Mouse (Mus musculus) C2C12 (cell line): Measurements from ENCODE around the gene Abcb1b. TPM values are rescaled to one million over a fixed set of nuclear protein-coding genes. Genes with fewer than 3 reads are reported as not detected.

Experiments used
- H3K27me3 ChIP-seq: one replicate; pipeline ENCODE4 v1.6.1; 2011; ENCODE audit not compliant: control insufficient read depth, insufficient read depth, insufficient read length
- H3K36me3 ChIP-seq: one replicate; pipeline ENCODE4 v1.6.1; 2011; ENCODE audit not compliant: control insufficient read depth, insufficient read depth
- H3K4me3 ChIP-seq: one replicate; pipeline ENCODE4 v1.5.1; 2011; ENCODE audit warnings: mild to moderate bottlenecking, control low read depth; ENCODE audit not compliant: poor library complexity, insufficient read depth, severe bottlenecking
- H3K79me2 ChIP-seq: one replicate; pipeline ENCODE4 v1.6.1; 2011; ENCODE audit not compliant: control insufficient read depth, insufficient read depth
- H3K79me3 ChIP-seq: one replicate; pipeline ENCODE4 v1.6.1; 2011; ENCODE audit warnings: low read depth, control low read depth
- H3ac ChIP-seq: one replicate; pipeline ENCODE3; 2011; ENCODE audit warnings: low read depth; ENCODE audit not compliant: control insufficient read depth, insufficient read length
- CEBPB ChIP-seq: IDR thresholded peaks from one replicate; pipeline ENCODE4 v1.6.1; 2011; ENCODE audit warnings: low read depth, mild to moderate bottlenecking, control low read depth, moderate library complexity
- CTCF ChIP-seq: IDR thresholded peaks from one replicate; pipeline ENCODE4 v1.5.1; 2011; ENCODE audit not compliant: control insufficient read depth, insufficient read depth, insufficient read length
- FOSL1 ChIP-seq: IDR thresholded peaks from one replicate; pipeline ENCODE4 v1.8.0; 2011; ENCODE audit warnings: mild to moderate bottlenecking, low read length; ENCODE audit not compliant: poor library complexity, insufficient read depth, severe bottlenecking
- MAX ChIP-seq: IDR thresholded peaks from one replicate; pipeline ENCODE4 v1.6.1; 2011; ENCODE audit warnings: mild to moderate bottlenecking, control low read depth
- MYOD1 ChIP-seq: IDR thresholded peaks from one replicate; pipeline ENCODE4 v1.6.1; 2011; ENCODE audit warnings: low read depth; ENCODE audit not compliant: control insufficient read depth, insufficient read length
- MYOG ChIP-seq: IDR thresholded peaks from one replicate; pipeline ENCODE4 v1.6.1; 2011; ENCODE audit not compliant: control insufficient read depth, insufficient read length; ENCODE audit errors: extremely low read depth
- USF1 ChIP-seq: IDR thresholded peaks from one replicate; pipeline ENCODE4 v1.6.1; 2011; ENCODE audit warnings: low read depth, mild to moderate bottlenecking, control low read depth, moderate library complexity
- long read RNA-seq, 2 experiments: library from polyadenylated mRNA; unstranded; transcript quantifications; one replicate each; pipeline ENCODE4 v2.0.0; 2019 to 2020
- polyA plus RNA-seq: library from polyadenylated mRNA; unstranded; fragments of >200 nt; fragmentation: generic; extraction: Trizol; gene quantifications from one replicate; pipeline ENCODE4 v1.2.1, GENCODE M21; 2012; ENCODE audit warnings: missing spikeins

Abcb1b gene
- 10.6 TPM for polyA plus RNA-seq
- long read RNA-seq, experiment 1, full-length matches to known transcripts: 4 of 14 reads
- long read RNA-seq, experiment 1, partial matches to known transcripts: 7 of 14 reads
- long read RNA-seq, experiment 1, other reads (novel, unspliced or antisense): 3 of 14 reads
- long read RNA-seq, experiment 2, full-length matches to known transcripts: 138 of 170 reads
- long read RNA-seq, experiment 2, partial matches to known transcripts: 10 of 170 reads
- long read RNA-seq, experiment 2, other reads (novel, unspliced or antisense): 22 of 170 reads

DNA sequence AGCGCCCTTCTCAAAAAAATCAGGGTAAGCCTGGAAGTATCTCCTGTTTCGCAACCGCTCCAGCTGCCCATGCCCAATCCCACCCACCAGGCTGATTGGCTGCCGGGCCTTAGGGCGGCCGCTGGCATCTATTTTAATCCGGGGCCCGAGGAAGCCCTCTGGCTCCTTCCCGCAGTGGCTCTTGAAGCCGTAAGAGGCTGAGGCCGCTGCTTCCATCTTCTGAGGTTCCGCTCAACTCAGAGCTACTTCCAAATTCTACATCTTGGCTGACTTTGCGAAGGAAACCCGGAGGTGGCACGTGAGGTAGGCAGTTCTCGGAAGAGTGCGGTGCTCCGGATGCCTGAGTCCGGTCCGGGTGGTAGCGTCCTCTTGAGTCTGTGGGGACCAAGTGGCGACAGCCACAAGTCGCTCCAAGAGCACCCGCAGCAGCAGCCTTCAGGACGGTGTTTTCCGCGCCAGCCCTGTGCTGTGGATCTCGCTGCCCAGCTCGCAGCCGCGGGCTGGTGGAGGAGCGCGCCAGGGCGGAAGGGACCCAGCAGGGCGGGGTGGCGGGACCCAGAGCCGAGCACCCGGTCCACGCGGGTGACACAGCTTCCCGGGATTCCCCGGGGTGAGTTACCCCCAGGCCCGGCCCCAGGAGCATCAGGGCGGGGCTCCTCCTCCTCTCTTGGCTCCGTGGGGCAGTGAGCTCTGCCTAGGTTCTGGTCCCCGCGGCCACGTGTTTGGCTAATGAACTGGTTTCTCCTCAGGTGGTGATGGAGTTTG is at the start of gene Abcb1b:
Gene Abcb1b (plus strand): TSS at position 161 of the 765 bp plus-strand sequence.
- H3K4me3 ChIP-seq: peak within 1 kb of the TSS; percentile 46
- H3K36me3 ChIP-seq: peaks cover 10% of the 10 kb centered on the region
- H3K79me2 ChIP-seq: peaks cover 30% of the 10 kb centered on the region
- TF ChIP-seq CEBPB (peak; percentile 98), FOSL1 (no peak)
- H3ac ChIP-seq: peak within 1 kb of the TSS; percentile 91
- H3K79me3 ChIP-seq: no peaks in the 10 kb centered on the region
- H3K27me3 ChIP-seq: no peaks in the 10 kb centered on the region

DNA sequence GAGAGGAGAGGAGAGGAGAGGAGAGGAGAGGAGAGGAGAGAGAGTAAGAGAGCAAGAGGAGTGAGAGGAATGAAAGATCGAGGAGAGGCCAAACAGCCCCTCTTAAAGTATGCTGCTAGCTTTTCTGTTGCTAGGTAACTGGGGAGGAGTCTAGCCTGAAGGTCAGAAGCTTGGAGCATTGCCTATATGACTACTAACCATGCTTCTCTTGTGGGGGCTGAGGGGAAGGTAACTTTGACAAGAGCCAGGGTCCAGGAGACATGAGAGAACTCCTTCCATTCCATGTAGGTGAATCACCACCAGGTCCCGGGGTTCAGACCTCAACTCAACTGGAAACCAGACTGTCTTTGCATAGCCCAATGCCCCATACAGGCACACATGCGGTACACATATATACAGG is 25.1 kb upstream of the Abcb1b start:
- Histone ChIP-seq H3K4me3 (no peak overlapping the region), H3K27me3 (no peaks in the 10 kb centered on the region), H3K79me2 (no peaks in the 10 kb centered on the region), H3ac (no peak overlapping the region), H3K36me3 (no peaks in the 10 kb centered on the region), H3K79me3 (no peaks in the 10 kb centered on the region)
- TF ChIP-seq MAX (no peak), USF1 (no peak), MYOG (no peak), CEBPB (no peak), FOSL1 (no peak), CTCF (no peak), MYOD1 (no peak)

DNA sequence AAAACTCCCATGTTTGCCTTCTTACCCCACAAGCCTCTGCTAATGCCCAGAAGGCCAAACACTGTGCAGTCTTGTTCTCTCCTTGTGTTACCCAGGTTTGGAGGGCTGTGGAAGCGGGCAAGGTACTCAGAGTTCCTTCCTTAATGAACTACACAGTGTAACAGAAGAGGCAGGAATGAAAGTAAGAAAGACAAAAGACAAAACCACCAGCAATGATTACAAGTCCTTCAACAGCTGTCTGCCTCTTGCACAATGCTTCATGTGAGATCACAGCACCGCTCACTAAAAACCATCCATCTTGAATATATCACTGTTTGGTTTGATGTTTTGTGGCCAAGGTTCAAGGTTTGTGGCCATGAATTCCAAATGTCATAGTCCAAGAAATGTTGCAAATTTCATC is 19.6 kb upstream of the Abcb1b start:
- H3ac ChIP-seq: no peak overlapping the region
- H3K4me3 ChIP-seq: no peak overlapping the region
- H3K79me2 ChIP-seq: no peaks in the 10 kb centered on the region
- no peaks in the 10 kb centered on the region for H3K79me3 ChIP-seq
- TF ChIP-seq CEBPB: peak; percentile 95
- no peak for TF ChIP-seq MAX
- TF ChIP-seq FOSL1: no peak
- no peak for TF ChIP-seq MYOG
- no peak for TF ChIP-seq USF1
- no peak for TF ChIP-seq CTCF
- TF ChIP-seq MYOD1: peak; percentile 64
- no peaks in the 10 kb centered on the region for H3K36me3 ChIP-seq
- H3K27me3 ChIP-seq: no peaks in the 10 kb centered on the region

DNA sequence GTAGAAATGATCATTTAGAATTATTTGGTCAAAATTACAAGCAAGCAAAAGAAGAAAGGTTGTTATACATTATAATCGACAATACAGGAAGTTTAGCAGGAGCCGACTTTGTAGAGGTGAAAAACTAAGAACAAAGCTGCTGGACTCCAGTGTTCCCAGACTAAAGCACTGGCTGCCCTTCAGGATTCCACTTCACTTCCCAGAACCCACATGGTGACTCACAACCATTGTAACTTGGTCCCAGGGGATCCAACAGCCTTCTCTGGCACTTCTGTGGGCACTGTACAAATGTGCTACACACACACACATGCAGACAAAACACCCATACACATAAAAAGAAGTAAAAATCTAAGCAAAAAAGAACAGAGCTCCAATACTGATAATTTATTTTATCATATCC is 19.2 kb upstream of the Abcb1b start:
- no peaks in the 10 kb centered on the region for H3K79me2 ChIP-seq
- TF ChIP-seq CEBPB: no peak
- TF ChIP-seq MYOG: no peak
- peak; percentile 17 for TF ChIP-seq FOSL1
- no peaks in the 10 kb centered on the region for H3K27me3 ChIP-seq
- no peak overlapping the region for H3ac ChIP-seq
- H3K4me3 ChIP-seq: no peak overlapping the region
- H3K79me3 ChIP-seq: no peaks in the 10 kb centered on the region
- H3K36me3 ChIP-seq: no peaks in the 10 kb centered on the region

DNA sequence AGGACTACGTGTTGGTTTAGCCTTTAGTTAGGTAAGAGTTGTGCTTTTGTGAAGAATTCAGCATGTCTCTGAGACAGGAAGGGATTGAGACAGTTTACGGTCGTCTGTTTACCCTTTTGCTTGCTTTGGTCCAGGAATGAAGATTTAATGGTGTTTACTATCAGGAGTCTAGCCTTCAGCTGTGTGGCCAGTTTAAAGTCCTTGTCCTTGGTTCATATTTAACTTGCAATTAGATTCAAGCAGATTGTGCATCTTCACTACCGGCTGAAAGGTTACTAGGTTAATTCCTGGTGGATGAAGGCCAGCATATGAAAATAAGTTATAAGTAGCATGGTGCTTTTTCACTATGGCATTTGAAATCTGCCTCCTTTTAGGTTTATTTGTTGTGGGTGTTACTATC is 5.7 kb upstream of the Abcb1b start:
- no peak overlapping the region for H3ac ChIP-seq
- TF ChIP-seq MAX (no peak), CTCF (no peak), MYOD1 (no peak), FOSL1 (no peak)
- H3K27me3 ChIP-seq: no peaks in the 10 kb centered on the region
- no peaks in the 10 kb centered on the region for H3K79me2 ChIP-seq
- H3K36me3 ChIP-seq: no peaks in the 10 kb centered on the region
- H3K4me3 ChIP-seq: no peak overlapping the region
- no peaks in the 10 kb centered on the region for H3K79me3 ChIP-seq

DNA sequence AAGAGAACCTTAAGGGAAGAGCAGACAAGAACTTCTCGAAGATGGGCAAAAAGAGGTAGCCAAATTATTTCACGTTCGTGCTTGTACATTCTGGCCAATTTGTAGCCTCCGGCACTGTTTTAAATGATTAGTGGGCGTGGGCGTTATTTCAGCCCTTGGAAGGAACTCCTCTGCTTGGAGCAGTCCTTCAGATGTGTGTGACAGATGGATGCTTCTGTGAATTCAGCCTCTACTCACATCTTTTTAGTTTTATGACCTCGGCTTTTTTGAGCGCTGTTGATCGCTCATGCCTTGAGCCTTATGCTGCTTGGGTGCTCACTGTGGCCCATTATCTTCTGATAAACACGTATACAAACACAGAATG is 787 bp downstream of the Abcb1b start:
- Histone ChIP-seq H3K27me3 (no peaks in the 10 kb centered on the region), H3K79me3 (no peaks in the 10 kb centered on the region), H3ac (peak overlapping the region; percentile 91), H3K79me2 (peaks cover 30% of the 10 kb centered on the region), H3K4me3 (peak overlapping the region; percentile 46), H3K36me3 (peaks cover 14% of the 10 kb centered on the region)
- TF ChIP-seq USF1 (no peak), CEBPB (no peak), MYOG (no peak), CTCF (no peak), MYOD1 (no peak), MAX (no peak), FOSL1 (no peak)
